Mouse (Mus musculus) retina, postnatal 7 days (tissue): ENCODE data around the gene Il4ra.

ENCODE experiments used
- DNase-seq: peaks from one replicate; pipeline ENCODE4 v3.0.0-alpha.2; 2012; ENCODE audit warnings: low read depth, low spot score

Gene Il4ra

DNA sequence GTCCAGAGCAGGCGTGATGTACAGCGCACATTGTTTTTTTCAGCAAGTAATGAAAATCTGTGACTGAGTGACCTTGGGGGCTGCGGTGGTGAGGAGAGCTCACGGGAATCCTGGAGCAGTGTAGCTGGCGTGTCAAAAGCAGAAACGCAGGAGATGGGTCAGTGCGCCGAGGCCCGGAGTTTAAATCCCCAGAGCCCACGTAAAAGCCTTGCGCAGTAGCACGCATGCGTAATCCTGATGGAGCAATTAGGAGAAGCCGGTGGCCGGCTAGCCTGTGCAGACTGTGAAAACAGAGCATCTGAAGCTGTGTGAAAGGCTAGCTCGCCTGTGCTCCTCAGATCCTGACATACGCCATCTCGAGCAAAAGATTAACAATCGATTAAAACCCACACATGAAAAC, 20.0 kb downstream of the Il4ra start:
- DNase-seq = no peak

GRCm38 (mm10) chr7:125572737-125573136, 20.8 kb downstream of the Il4ra start:
- DNase-seq = no peak

GRCm38 (mm10) chr7:125573849-125574248, 21.9 kb downstream of the Il4ra start:
- DNase-seq = no peak

- DNase-seq = no peak
These were observed 22.9 kb downstream of the Il4ra start for GRCm38 (mm10) chr7:125574832-125575231.

- no peak for DNase-seq
These were observed 24.0 kb downstream of the Il4ra start for GRCm38 (mm10) chr7:125575738-125576540.

DNA sequence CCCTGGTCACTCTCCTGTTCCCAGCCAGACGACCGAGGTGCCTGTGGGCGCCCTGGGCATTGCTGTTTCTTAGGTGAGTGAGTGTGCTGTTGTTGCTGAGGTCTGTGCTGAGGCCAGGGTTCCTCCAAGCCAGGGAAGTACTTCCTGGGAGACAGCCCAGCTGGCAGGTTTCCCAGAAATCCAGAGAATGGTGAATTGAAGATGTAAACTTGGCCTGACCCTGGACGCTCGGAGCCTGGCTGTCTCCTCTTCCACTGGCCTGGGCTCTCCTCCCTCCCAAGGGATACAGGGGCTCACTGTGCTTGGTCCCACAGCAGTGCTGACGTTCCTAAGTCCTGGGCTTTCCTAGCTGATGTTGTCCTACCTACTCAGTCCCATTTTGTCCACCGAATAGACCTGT, 25.1 kb downstream of the Il4ra start:
- DNase-seq = no peak

DNA sequence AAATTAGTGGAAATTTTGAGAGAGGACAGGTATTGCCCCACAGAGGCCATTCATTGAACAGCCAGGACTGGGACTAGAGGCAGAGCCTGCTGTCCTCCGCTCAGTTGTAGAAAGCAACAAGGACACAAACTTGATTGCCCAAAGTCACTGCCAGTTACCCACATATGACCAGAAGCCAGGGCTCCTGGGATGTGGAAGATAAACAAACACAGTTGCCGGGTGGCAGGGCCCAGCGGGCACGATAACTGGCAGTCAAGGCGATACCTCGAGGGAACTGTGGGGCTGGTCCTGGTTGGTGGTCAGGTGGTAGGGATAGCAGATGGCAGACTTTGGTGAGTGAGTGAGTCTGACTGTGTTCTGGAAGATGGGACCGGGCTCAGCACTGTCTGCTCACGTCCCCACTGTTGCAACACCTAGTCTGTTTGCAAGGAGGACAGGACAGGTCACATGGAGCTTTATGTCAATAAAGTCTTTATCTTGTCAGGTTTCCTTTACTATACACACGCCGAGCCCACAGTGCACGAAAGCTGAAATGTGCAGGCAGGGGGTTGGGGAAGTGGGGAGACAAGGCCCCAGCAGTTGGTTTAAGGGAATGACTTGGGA, 25.7 kb downstream of the Il4ra start:
- DNase-seq = no peak

GRCm38 (mm10) chr7:125578106-125578505, 26.2 kb downstream of the Il4ra start:
- no peak for DNase-seq

- DNase-seq = no peak
These were observed 27.8 kb downstream of the Il4ra start for GRCm38 (mm10) chr7:125579545-125580219.

GRCm38 (mm10) chr7:125580220-125580549, 28.3 kb downstream of the Il4ra start:
- DNase-seq = no peak

- DNase-seq = no peak
These were observed 28.9 kb downstream of the Il4ra start for GRCm38 (mm10) chr7:125580625-125581316.

DNA sequence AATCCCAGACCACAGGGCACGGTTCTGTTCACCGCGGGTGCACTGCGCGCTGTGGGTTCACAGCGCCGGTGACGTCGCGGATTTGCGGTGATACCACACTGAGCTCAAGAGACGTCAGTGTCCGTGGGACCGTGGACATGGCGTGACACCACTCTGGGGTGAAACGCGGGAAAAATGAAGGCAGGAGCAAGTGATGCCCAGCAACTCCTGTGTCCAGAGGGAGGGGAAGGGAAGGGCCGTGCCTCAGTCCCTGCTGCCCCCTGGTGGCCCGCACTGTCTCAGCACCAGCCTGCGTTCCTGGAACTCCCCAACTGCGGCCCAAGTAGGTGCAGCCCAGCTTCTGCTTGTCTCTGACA, 29.4 kb downstream of the Il4ra start:
- DNase-seq = peak; percentile 56

GRCm38 (mm10) chr7:125583325-125584004, 31.5 kb downstream of the Il4ra start:
- no peak for DNase-seq

GRCm38 (mm10) chr7:125584005-125584369, 32.1 kb downstream of the Il4ra start:
- DNase-seq = no peak

DNA sequence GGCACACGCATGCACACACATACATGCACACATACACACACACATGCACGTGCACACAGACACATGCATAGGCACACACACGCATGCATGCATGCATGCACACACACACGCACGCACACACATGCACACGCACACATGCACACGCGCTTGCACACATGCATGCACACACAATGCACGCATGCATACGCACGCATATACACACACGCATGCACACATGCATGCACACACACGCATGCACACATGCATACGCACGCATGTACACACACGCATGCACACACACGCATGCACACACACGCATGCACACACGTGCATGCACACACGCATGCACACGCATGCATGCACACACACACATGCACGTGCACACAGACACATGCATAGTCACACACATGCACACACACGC, 34.4 kb downstream of the Il4ra start:
- DNase-seq = no peak

- DNase-seq = no peak
These were observed 36.8 kb downstream of the Il4ra start for GRCm38 (mm10) chr7:125588721-125589120.

DNA sequence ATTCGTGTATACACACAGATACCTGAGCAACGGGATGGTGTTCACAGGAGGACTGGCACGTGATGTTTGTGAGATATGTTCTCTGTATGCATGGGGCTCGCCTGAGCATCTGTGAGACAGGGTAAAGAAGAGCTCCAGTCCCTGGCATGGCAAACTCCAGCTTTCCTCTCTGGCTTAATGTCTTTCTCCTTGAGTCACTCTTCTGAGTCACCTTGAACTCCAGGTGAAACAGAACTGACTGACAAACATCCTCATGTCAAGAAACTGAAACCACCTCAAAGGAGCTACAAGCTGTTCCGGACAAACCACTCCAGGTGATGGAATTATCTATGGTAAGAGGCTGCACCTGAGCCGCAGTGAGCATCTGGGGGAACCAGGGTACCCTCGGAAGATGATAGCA, 38.0 kb downstream of the Il4ra start:
- no peak for DNase-seq

- DNase-seq = no peak
These were observed 41.9 kb downstream of the Il4ra start for GRCm38 (mm10) chr7:125593831-125594230.

GRCm38 (mm10) chr7:125596406-125596805, 44.5 kb downstream of the Il4ra start:
- DNase-seq = no peak

DNA sequence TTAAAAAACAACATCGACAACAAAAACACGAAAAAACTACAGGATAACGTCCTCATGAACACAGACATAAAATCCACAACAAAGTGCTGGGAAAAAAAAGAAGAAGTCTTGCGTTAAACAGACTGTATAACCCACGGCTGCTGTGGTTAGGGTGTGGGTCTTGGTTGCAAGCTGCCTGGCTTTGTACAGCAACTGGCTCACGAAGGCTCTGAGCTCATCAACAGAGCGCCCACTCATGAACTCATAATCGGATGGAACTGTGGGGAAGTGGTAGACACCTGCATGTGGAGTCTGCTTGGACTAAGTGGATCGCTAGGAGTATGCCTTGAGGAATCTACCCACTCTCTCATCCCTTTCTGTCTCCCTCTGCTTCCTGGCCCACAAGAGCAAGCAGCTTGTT, 45.2 kb downstream of the Il4ra start:
- no peak for DNase-seq

DNA sequence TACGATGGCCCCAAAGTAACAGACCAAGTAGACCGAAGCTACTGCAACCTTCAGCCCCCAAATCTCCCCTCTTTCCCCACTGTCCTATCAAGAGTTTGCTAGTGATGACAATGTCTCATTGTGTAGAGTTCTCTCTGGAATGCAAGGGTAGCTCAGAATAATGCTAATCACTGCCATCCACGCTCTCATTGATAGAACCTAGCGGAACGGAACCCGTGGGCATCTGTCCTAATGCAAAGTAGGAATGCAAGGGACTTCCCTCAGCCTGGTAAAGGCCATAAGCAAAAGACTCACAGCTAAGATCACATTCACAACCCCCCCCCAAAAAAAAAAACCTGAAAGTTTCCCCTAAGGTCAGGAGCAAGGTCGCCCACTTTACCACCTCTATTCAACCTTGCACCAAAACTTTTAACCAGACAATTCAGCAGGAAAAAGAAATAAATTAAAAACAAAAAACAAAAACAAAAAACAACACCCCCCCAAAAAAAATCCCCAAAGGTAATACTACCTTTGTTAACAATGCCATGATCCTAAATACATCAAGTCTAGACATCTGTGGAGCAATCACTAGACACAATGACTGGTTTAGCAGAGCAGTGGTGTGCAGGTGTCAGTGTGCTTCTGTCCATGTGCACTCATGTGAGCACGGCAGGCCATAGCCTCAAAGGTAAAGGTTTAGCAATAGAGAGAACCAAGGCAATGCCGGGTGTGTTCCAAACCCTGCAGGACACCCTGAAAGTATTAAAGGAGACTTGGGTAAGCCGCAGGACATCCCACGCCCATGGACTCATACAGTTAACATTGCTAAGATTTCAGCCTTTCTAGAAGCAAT, 45.8 kb downstream of the Il4ra start:
- DNase-seq = no peak
